Mouse (Mus musculus): ENCODE measurements around the gene Ube3b. TPM values are rescaled to one million over a fixed set of nuclear protein-coding genes. Genes with fewer than 3 reads are reported as not detected.

Ube3b gene
- total RNA-seq, 2 experiments from 2014 or later: 71.8 to 79.6 TPM

DNA sequence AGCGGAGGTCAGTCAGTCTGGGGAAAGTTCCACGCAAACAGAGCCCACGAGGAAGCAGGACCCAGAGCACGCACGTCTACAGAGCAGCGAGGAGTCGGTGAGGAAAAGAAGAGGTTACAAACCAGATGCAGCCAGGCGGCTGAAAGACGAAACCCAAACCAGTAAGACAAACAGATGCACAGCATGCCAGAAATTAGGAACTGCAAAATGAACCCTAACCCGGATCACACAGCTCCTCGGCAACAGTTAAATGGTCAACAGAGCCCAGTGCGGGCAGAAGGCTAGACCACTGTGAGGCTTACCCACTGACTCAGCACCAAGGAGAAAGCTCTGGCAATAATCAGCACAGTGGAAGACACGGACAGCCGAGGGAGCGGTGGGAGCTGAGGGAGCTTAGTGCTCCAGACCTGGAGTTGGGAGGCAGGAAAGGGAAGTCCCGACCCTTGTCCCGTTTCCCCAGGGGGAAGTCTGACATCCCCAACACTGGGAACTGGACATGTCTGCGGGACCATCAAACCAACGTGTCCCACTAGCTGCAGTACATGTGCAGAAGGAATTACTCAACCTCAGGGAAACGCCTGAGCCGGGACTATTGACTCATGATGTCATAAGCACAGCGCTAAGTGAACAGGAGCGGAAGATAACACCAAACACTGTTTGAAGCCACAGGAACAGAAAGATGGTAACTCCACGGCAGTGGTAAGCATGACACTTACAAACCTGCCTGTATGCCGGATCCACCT lies 8.5 kb upstream of the Ube3b start:
- intact Hi-C loops (cut with DNase I): no loop called here
- DNase-seq (ENCODE audit: extremely low spot score in 1 of 2, low spot score in 2 of 2): no peak

DNA sequence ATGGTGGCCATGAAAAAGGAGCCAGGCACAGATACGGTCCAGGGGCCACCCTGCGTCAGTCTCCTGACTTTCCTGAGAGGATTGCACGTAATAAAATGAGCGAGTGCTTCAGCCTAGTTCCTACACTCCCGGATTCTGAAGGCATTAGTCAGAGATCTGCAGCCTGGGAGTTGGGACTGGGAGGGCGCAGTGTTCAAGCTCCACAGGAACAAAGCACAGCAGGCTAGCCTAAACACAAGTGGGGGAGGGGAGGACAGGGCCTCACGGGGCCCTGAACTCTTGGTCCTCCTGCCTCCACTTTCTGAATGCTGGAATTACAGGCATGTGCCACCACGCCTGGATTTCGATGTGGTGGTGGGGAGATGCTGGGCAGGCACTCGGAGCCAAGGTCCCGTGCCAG lies 7.8 kb upstream of the Ube3b start:
- intact Hi-C loops (cut with DNase I): no loop called here
- DNase-seq (ENCODE audit: extremely low spot score in 1 of 2, low spot score in 2 of 2): peak in 1 of 2 experiments; percentile 69

DNA sequence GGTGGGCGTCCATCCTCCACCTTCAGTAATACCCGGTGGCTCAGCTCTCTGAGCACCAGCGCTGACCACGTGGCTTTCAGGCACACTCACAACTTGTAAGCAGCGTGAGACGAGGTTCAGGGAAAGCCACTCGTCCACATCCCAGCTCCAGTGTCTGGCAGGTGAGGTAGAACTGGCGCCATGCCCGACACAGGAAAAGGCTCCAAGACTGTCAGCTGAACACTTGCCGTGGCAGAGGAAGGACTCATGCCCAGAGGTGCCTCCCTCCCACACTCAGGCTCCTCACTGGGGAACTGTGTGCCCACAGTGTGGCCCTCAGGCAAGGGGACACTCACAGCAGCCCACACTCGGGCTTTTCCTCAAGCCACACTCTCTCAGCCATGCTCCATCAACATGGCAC lies 7.2 kb upstream of the Ube3b start:
- intact Hi-C loops (cut with DNase I): no loop called here

DNA sequence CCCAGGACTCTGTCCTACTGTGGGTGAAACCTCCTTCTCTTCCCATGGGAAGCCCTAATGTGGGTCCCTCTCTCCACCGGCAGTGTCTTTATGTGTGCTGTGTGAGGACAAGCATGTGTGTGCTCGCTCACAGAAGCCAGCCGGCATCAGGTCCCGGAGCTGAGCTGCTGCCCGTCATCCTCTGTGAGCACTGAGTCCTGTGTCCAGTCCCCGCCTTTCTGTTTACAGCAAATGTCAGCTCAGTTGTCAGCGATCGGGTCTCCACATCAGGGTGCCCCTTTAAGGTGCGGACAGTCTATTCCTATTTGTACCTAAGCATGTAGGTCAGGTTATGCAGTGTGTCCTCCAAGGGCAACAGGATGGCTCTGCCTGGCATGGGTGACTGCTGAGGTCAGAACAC lies 6.8 kb upstream of the Ube3b start:
- DNase-seq (ENCODE audit: extremely low spot score in 1 of 2, low spot score in 2 of 2): no peak
- intact Hi-C loops (cut with DNase I): no loop called here

More for the DNA sequence above, 7.2 kb upstream of the Ube3b start:
- peak in 1 of 2 experiments; percentile 47 for DNase-seq (ENCODE audit: extremely low spot score in 1 of 2, low spot score in 2 of 2)

DNA sequence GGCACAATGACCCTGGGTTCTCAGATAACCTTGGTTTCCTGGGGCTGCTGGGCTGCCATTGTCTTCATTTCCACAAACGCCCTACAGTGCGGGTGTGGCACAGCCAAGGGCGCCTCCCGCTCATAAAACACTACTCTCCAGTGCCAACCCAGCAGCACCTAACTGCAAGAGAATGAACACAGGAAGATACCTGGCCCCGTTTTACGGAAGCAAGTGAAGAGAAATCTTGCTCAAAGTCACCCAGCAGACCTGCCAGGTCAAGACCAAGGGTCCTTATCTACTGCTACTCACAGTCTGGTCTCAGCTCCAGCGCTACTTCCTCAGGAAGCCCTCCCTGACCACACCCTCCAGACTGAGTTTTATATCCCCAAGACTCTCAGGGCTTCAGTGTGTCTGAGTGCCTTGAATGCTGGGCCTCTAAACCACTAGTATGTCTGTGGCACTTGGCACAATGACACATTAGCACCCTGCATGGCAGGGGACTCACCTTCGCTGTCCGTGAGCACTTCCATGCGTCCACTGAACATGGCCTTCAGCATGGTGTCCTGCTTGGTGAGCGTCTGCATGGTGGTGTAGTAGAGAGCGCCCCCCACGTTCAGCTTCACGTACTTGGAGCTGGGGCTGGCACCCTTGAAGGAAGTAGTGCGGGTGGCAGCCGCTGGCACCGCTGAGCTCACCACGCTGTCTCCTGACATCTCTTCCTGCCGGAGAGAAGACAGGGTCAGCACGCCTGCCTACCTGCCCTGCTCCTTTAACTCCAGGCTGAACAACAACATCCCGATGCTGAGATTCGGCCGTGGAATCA lies 5.8 kb upstream of the Ube3b start:
- no peak for DNase-seq (ENCODE audit: extremely low spot score in 1 of 2, low spot score in 2 of 2)
- intact Hi-C loops (cut with DNase I): no loop called here

DNA sequence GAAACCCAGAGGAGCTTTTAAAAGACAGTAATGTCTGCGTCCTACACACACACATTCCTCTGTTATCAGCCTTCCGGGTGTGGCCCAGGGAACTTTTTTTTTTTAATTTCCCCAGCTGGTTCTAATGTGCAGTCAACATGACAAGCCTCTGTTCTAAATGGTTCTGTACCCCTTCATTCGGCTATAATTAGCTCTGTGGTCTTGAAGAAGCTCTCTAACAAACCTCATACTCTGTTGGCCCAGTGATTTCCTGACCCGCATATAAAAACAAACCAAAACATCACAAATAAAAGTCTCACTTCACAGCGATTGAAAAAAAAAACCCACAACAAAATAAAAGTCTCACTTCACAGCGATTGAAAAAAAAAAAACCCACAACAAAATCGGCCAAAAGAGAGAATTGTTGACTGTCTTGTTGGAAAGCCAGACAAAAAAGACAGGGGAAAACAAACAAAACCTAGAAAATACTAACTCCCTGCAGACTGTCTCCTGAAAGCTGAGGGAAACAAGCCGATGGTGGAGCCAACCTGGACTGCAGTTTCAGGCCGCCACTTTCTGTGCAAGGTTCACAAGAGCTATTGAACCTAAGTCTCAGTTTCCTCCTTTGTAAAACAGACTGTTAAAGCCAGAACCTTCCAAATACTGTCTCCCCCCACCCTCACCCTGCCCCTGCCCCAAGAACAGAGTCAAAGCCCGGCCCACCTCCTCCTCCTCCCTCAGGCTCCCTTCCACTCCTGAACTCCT lies 2.1 kb upstream of the Ube3b start:
- no peak for DNase-seq (ENCODE audit: extremely low spot score in 1 of 2, low spot score in 2 of 2)
- intact Hi-C loops (cut with DNase I): no loop called here

DNA sequence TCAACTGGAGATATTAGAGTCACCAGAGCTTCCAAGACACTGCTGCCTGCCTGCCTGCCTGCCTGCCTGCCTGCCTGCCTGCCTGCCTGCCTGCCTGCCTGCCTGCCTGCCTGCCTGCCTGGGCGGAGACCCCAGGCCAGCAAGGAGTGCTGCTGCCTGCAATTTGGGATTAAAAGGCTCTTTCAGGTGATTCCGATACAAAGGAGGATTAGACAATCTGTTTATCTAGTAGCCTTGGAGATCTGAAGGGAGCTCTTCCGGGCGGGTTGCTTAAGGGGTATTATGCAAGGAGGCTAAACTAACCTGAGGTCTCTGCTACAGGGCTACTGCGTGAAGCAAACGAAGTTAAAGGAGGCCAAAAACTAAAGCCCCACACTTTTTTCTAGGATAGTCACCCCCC lies 1.5 kb upstream of the Ube3b start:
- intact Hi-C loops (cut with DNase I): loop anchor here (1.0 kb wide), 1 partner anchor 64 kb away; no protein-coding TSS in a partner anchor
- DNase-seq (ENCODE audit: extremely low spot score in 1 of 2, low spot score in 2 of 2): no peak

DNA sequence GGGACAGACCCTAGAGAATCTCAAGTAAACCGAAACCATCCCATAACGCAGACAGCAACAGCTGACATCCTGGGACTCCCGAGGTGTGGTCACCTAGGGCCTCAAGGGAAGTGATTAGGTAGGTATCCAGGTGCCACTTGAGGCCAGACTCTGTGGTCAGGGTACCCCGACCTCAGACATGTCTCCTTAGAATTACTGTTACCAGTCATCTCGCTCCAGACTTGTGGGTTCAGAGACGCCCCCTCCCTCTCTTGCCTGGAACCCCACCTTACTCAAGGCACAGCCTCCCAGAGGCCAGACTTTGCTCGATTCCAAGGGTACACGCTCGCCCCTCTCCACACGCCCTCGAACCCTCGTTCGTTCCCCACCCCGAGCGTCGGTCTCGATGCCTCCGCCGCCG lies 644 bp upstream of the Ube3b start:
- DNase-seq (ENCODE audit: extremely low spot score in 1 of 2, low spot score in 2 of 2): no peak
- intact Hi-C loops (cut with DNase I): loop anchor here (1.0 kb wide), 1 partner anchor 64 kb away; no protein-coding TSS in a partner anchor

DNA sequence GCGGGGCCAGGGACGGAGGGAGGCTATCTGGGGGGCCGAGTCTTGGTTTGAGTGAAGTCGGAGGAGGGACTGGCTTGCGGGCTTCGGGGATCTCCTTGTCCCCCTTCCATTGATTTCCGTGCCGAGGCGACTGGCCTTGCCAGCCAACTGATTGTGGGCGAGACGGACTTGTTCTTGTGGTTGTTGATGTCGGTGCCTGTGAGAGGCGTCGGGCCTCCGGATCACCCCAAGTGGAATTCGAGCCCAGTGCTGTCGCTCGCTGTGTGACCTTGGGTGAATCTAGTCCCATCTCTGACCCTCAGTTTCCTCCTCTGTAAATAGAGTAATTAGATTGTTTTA lies 575 bp downstream of the Ube3b start:
- DNase-seq (ENCODE audit: extremely low spot score in 1 of 2, low spot score in 2 of 2): no peak
- intact Hi-C loops (cut with DNase I): no loop called here

DNA sequence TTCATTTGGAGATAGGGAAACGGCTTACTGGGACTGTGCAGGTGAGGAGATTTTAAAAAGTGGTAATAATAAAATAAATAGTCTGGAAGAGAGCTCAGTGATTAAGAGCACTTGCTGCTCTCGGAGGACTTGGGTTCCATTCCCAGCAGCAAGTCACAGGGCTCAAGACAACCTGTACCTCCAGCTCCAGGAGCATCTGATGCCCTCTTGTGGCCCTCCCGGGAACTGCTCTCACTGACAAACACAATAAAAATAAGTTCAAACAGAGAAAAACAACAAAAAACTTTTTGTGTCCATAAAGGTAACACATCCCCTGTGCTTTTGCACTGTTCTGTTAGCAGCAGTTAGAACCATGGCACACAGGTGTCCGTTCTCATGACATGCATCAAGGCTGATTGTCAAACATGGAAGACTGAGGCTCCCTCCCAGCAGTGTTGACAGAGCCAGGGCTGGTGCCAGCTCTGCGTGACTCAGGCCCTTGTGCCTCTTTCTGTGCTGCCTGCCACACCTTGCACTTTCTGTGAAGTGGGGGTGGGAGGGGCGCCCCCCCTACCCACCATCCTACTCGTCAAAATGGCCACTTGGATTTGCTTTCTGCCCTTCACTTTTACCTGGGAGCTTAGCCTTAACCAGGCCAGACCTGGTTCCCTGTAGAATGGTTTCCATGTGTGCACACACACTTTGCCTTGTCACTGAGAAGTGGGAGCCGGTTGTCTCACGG lies 2.9 kb downstream of the Ube3b start:
- no peak for DNase-seq (ENCODE audit: extremely low spot score in 1 of 2, low spot score in 2 of 2)
- intact Hi-C loops (cut with DNase I): no loop called here

DNA sequence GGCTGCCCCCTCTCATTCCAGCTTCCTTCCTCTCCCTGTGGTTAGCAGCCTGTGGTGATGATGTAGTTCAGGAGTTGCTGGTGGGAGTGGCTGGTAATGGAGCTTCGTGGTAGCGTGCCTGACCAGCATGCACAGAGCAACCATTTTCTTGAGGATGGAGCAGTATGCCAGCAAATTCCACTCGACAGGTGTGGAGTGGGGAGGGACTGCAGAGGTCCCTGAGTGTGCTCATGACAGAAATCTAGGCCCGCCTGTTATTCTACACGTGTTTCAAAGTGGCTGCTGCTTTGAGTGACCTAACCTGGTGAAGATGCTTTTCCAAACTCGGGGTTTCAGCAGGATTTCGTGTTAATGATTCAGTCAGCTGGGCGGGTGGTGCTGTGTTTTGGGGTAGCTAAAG lies 4.0 kb downstream of the Ube3b start:
- intact Hi-C loops (cut with DNase I): no loop called here
- no peak for DNase-seq (ENCODE audit: extremely low spot score in 1 of 2, low spot score in 2 of 2)

DNA sequence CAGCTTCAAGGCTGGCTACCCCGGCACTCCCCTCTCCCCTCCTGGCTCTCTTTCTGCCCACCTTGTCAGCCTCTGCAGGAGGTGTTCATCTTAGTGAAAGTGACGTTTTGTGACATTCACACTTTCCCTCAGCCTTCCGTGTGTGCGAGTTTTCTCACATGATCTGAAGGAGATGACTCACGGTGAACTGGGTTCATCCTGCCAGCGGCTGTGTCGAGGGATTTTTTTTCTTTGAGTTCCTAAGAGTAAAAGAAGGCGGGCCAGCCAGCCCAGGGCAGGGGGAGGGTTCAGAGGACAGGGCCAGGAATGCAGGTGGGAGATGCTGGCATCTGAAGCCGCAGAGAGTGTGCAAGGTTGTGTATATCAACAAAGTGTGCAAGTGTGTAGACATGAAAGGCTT lies 12.8 kb downstream of the Ube3b start:
- intact Hi-C loops (cut with DNase I): no loop called here
- no peak for DNase-seq (ENCODE audit: extremely low spot score in 1 of 2, low spot score in 2 of 2)

DNA sequence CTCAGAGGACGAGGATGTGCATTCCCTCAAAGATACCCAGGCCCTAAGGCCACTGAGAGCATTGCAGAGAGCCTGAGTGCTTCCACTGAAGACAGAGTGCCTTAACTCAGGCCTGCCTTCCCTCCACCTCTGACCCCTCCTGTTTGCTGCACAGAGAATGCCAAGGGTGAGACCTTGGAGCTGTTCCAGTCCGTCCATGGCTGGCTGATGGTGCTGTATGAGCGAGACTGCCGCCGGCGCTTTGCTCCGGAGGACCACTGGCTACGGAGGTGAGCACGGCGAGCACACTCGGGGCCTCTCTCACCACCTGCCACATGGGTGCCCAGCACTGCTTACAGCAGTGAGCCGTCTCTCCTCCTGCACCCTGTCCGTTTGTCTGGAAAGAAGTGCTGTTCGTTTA lies 26.2 kb downstream of the Ube3b start:
- intact Hi-C loops (cut with DNase I): no loop called here
- no peak for DNase-seq (ENCODE audit: extremely low spot score in 1 of 2, low spot score in 2 of 2)

DNA sequence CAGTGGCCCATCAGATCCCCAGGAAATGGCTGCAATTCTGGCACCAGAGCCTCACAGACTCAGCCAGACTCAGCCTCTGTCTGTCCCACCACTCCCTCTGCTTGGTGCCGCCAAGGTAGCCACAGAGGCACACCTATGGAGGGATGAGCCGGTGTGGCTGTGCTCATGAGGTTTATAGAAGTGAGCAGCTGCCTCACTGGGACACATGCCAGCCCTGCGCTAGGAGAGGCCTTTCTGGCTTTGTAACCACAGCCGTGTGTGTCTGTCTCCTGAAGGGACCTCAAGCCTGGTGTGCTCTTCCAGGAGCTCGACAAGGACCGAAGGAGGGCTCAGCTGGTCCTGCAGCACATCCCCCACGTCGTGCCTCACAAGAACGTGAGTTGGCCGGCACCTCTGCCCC lies 26.9 kb downstream of the Ube3b start:
- no peak for DNase-seq (ENCODE audit: extremely low spot score in 1 of 2, low spot score in 2 of 2)
- intact Hi-C loops (cut with DNase I): no loop called here

DNA sequence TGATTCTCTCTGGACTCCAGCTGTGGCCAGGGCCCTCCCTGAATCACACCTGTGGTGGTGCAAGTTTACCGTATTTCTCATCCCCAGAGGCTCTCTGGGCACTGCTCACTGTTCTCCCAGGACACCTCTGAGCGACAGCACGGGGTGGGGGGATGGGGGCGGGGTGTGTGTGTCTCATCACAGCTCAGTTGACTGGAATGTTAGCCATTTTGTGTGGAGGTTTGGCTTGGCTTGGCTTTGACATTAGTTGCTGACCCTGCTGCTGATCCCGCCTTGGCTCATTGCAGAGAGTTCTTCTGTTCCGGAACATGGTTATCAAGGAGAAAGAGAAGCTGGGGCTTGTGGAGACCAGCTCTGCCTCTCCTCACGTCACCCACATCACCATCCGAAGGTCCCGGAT lies 27.4 kb downstream of the Ube3b start:
- intact Hi-C loops (cut with DNase I): no loop called here
- DNase-seq (ENCODE audit: extremely low spot score in 1 of 2, low spot score in 2 of 2): no peak

DNA sequence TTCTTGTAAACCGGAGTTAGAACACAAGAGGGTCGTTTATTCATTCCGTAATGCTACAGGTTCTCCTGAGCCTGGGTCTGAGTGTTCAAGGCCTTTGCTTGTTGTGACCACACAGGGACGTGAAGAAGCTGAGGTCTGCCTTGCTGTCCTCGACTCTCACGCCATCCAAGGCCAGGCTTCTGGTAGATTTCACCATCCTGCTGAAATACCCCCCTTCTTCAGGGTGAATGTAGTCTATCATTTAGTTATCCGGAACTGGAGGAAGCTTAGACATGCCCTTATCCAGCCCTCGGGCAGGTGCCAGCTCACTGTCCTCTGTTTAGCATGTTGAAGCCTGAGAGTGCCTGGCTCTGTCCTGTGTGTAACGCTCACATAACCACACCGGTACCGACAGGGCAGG lies 28.4 kb downstream of the Ube3b start:
- DNase-seq (ENCODE audit: extremely low spot score in 1 of 2, low spot score in 2 of 2): no peak
- intact Hi-C loops (cut with DNase I): no loop called here

DNA sequence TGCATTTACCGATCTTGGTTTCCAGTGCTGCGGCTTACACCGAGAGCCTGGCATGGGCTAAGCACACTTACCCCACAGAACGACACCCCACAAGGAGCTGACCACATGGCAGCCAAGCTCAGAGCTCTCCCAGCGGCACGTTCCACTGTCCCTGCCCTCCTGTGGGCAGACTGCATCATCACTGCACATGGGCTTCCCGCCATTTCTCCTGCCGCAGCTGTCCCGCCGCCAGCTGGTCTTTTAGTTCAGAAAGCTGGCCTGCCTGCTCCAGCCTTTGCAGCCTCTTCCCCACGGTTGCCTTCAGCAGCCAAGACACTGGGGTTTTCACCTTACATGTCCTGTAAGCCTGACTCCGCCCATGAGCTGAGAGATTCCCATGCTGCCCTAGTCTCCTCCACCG lies 30.0 kb downstream of the Ube3b start:
- intact Hi-C loops (cut with DNase I): no loop called here
- DNase-seq (ENCODE audit: extremely low spot score in 1 of 2, low spot score in 2 of 2): no peak

DNA sequence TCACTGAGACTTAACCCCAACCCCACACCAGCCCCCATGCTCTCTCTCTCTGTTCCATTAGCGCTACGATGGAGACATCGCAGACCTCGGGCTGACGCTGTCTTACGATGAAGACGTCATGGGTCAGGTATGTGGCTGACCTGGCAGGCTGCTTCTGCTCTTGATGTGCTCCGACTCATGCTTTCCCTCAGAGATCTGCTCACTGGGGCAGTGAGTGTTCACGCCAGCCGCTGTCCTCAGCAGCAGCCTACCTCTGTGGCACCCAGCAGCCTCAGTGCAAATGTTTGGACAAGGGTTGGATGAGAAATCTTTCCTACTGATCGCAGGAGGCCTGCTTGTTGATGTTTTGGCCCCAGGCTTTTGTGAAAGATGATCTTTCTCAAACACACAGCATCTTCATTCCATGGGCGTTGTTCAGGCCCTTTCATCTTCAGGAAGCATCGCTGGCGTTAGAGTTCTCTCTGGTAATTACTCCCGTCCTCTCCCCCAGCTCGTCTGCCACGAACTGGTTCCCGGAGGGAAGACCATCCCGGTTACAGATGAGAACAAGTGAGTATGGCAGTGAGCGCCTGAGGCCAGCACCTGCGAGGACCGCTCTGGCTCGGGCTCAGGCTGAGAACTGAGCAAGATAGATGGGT lies 32.1 kb downstream of the Ube3b start:
- intact Hi-C loops (cut with DNase I): no loop called here
- no peak for DNase-seq (ENCODE audit: extremely low spot score in 1 of 2, low spot score in 2 of 2)
